Mouse (Mus musculus): ENCODE measurements around the gene Gid8.

The Gid8 gene

DNA sequence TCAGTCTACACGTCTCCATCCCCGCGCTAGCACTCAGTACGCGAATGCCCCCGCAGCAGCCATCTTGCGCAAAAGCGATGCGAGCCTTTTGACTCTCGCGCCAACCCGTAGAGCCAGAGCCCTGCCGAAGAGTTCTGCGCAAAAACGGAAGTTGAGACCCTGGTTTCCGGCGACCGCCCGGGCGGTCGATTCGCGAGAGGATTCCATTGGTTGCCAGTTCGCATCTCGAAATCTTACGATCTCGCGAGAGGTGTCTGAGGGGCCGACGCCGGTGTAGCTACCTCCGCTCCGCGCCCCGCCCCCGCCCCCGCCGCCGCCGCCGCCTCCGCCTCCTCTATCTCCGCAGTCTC, at the start of gene Gid8, which contains the start of gene Dido1:
Gid8 (plus strand) TSS at position 195 of the 350 bp plus-strand sequence.
Dido1 (minus strand) TSS at position 77 of the 350 bp plus-strand sequence.
- peak; percentile 97 for DNase-seq

DNA sequence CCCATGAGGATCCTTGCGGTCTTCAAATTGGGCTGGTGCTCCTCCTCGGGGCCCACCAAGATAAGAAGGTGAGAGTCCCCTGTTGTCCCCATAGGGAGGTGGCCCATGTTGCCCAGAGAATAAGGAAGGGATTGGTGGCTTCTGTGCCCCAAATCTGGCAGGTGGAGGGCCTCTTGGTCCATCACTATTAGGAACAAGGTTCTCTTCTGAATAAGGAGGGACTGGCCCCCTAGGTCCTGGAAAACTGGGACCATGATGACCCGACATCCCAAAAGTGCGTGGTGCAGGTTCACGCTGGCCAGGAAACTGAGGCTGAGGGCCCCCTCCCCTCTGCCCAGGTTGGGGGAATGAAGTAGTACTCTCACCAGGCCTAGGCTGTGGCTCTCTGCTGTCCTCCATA, 49.4 kb upstream of the Gid8 start:
- DNase-seq: no peak

DNA sequence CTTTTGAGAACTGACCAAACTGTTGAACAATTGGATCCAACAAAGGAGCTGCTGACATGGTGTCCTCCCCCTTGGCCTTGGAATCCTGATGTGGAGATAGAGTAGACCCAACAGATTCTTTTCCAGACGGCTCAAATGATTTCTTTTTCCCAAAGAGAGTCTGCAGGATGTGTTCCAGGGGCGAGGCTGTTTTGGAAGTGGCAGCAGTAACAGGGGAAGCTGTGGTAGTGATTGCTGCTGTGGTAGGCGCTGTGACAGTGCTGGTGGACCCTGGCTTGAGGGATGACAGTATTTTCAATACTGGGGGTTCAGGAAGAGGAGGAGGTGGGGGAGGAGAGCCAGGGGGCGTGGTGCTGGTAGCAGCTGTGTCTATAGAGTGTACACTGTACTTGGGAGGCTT, 47.9 kb upstream of the Gid8 start:
- DNase-seq: no peak

DNA sequence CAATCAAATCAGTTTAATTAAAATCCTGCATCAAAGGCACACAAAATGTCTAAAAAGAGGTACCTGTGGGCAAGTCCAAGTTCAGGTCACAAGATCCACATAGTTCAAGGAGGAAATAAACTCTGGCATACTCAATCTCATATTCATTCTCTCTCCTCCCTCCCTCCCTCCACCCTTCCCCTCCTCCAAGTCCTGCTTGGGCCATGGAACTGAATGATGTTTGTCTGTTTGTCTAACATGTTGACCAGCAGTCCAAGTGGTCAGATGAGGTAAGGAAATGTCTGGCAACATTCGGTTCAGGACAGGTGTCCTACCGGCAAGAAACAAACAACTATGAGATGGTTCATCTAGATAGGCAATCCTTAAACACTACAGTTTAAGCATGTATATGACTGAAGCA, 33.2 kb upstream of the Gid8 start:
- no peak for DNase-seq

DNA sequence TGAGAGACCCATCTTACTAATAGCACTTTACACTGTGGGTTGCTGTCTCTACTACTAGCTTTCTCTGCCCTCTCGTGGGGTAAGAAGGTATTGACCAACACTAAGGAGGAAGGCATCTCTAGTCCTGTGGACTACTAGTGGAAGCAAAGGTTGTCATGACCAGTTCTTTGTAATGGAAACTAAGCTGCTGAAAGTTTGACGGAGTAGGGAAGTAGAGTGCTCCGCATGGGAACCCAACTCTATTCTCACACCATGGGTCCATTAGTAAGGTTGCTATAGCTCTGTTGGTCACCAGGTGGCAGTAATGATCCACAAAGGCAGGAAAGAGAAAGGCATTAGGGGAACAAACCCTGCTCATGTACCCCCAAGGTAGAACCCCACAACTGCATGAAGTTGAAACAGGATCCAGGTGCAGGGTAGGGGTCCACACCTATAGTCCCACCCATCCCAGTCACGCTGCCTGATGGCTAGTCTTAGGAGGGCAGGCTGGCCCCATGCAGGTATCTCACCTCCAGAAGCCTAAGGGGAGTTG, 31.2 kb upstream of the Gid8 start:
- DNase-seq: peak; percentile 55

DNA sequence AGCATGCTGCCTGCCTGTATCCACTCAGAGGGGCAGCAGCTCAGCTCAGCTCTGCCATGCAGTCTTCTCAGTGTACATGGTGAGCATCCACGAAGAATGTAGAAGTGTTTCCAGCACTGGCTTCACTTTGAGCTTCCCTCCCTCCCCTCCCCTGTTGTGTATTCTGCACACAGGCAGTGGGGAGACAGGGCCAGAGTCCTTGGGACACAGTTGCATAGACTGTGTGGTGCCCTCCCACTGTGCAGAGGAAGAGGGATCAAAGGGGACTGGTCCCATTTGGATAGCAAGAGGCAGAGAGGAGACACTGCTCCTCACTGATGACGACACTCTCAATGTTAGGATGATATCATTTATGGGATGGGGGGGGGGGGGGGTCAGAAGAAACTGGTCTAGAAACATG, 28.7 kb upstream of the Gid8 start:
- DNase-seq: no peak

DNA sequence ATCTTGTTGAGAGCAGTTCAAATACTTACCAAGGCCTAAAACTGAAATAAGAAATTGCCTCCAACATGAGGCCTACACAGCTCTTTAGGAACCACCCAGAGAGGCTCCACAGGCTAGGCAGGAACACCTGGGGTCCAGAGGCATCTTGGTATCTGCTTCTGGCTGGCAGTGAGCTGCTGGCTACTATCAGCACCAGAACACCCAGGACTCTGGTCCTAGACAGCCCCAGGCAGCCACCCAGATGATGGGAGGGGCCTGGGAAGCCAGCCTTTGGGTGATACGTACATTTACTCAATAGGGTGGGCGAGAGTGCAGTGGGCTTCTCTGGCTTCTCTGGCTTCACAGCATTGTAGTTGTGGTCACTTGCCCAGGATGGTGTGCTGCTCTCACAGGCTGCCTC, 26.4 kb upstream of the Gid8 start:
- no peak for DNase-seq

DNA sequence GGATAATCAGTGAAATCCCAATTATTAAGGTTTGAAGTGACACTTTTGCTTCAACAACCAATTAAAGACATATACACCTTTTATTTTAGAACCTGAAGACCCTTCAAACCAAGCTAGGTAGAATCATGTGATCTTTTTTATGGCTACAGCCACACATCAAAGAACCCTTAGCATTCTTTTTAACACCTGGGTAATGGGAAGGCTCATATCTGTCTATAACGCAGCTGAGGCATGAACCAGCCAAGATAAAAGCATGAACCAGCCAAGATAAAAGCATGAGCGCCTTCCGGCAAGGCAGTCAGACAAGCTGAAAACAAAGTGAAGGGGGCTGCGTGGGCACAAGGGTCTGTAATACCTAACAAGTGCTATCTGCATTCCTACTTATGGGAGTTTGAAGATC, 25.9 kb upstream of the Gid8 start:
- DNase-seq: no peak

DNA sequence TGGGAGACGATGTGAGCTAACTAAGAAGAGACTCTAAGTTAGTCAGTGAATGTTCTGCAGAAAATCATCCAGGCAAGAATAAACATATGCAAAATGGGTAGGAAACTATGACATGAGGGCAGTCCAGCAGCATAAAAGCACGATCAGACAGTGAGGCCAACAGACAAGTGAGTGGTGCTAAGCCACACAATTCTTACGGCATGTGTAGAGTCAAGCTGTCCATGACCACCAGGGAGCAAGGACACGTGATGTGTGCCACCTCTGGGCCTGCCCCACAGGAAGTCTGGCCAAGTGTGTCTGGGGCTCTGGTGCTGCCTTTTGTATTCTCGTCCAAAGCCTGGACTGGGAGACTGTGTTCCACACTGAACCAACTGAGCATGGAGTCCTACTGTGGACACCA, 20.1 kb upstream of the Gid8 start:
- DNase-seq: no peak

DNA sequence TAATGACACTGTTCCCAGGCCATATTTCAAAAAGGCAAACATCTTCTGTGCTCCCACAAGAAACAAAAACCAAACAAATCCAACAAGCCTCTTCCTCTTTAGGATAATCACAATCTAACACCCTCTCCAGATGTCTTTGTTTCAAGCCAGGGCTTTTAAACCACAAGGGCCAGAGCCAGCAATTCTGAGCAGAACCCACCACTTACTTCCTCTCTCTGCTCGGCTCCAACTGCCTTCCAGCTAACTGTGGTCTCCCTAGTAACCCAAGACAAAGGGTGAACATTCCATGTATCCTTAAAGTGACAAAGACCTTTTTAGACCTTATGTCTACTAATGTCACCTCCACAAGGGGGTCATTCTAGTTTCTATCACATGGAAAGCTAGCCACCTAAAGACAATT, 17.3 kb upstream of the Gid8 start:
- no peak for DNase-seq

DNA sequence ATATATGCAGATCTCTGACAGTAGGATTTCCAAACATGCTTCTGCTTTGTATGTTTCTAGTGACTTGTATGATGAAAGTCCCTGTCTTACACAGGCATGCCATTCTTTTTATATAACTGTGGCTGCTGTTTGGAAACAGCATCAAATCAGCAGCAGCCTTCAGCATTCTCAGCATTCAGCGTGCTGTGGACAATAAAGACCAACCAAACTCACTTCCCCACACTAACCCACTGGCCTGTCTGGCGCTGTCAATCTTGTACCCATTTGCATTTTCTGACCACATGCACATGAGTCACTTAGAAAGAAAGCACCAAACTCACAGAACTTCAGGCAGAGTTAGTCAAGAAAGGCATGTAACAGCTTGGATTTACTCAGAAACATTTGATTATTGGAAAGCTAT, 14.7 kb upstream of the Gid8 start:
- no peak for DNase-seq

DNA sequence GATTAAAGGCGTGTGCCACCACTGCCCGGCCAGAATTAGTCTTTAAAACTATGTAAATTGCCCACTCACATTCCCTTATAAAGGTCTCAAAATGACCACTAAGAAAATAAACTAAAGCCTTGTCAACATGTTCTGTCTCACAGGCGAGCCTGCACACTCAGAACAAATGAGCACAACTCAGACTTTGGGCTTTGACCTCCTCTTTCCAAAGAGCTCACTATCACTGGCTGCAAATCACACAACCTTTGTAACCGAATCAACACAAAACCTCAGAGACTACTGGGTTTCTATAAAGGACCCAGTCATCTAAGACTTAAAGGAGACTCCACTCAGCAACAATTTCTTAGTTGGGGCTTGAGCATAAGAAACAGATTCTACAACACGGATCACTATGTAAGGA, 9.5 kb upstream of the Gid8 start:
- DNase-seq: no peak

DNA sequence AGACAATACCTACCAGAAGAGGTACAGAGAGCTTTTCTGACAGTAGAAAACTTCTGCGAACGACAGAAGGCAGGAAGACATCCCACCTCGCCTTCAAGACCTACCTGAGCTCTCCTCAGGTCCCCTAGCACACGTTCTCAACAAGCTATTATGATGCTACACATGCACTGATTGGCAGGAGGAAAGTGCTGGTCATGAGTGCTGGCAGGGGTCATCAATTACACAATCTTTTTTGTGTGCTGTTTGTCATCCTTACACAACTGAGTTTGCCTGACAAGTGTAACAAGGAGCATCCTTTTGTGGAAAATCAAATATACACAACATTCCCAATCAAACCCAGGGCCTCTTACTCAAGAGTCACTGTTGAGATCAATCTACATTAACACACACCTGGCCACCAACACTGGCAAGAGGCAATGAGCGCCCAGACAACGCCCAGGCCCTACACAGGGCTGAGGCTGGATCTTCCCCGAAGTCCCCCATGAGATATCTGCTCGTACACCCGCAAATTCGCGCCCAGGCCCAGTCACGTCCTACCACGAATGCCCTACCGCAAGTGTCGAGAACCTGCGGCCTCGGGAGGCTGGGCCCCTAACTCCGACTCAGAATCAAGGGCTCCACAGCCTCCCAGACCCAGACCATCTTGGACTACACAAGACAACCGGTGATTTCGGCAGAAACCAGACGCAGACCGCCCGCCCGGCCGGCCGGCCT, 8.7 kb upstream of the Gid8 start:
- no peak for DNase-seq

DNA sequence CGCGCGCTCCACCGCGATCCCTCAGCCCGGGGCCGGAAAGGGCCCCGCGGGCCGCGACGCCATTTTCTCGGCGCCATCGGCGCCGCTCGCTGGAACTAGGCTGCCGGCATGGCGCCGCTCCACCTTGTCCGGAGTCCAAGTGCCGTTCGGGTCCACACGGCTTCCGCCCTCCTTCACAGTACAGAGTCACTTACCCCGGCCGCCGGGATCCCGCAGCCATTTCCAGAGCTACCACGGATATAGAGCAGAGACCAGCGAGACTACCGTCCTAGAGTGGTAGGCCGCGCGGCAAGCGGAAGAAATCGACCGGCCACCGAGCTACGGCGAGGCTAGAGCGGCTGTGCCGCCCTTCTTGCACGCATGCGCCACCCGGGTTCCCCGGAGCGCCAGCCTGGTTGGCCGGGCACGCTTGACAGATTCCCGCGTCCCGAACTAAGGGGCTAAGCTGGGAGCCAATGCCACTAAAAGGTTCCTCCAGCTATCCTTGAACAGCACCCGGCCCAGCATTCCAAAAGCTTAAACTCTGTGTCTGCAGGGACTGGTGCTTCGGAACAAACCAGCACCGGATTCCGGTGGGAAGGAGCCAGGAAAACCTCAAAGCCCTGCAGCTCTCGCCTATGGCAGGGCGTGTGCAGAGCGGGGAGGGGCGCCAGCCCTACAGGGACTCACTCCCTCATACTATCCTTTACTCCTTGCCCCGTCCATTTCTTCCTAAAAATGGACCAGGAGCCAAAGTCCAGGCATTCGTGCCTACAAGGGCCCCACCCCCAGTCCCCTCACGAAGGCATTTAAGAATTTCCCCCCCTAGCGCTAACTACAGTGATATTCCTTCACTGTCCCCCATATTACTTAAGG, 7.9 kb upstream of the Gid8 start:
- DNase-seq: peak; percentile 91

DNA sequence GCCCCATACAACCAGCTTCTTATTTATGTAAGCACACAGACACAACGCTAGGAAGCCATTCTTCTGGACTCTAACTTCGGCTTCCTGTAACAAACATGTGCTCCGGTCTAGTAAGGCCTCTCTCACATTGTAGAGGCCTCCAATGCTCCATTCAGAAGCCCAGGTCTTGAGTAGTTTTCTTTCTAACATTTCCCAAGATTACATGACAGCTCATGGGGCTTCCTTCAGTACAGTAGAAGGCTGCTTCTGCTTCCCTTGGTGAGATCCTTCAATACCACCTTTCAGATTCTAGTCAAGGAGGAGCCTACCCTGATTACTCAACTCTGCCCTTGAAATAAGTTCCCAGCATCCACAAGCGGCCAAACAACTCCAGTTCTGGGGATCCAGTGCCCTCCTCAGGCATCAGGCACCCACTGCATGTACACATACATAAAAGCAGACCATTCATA, 7.2 kb upstream of the Gid8 start:
- DNase-seq: no peak

DNA sequence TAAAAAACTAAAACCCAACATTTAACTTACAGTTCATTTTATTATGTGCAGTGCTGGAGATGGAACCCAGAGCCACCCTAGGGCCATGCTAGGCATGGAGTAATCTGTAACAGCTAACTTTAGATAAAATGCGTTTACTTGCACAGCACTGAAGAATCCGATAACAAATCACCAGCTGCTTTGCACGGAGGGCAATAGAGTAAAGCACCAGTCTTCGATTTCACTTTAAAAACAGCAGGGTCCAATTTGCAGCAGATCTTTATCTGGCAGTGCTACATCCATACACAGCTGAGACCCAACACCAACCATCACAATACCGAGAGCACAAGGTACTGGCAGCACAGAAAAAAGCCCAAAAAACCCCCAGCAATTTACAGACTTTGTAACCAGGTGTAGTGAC, 6.7 kb upstream of the Gid8 start:
- no peak for DNase-seq

DNA sequence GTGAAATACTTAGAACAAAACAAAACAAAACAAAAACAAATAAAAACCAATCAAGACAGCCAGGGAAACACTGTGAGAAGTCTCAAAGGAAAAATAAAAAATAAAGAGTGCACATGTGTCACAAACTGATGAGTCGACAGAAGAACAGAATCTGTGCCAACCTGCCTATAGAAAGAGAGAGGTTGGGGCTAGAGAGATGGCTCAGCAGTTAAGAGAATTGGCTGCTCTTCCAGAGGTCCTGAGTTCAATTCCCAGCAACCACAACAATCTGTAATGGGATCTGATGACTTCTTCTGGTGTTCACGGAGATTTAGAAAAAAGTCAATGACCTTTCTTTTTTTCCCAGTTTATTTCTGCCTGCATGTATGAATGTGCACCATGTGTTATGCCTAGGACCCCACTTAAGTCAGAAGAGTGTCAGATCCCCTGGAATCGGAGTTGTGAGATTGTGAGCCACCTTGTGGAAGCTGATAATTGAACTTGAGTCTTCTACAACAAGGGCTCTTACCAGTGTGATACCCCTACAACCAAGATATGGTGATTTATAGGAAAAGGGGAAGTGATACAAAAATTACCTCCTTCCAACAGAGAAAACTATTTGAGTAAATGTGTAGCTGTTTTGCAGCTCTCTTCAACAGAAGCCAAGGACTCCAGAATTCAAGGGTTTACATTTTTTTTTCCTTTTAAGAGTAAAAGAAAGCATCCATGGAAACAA, 6.1 kb upstream of the Gid8 start:
- DNase-seq: no peak

DNA sequence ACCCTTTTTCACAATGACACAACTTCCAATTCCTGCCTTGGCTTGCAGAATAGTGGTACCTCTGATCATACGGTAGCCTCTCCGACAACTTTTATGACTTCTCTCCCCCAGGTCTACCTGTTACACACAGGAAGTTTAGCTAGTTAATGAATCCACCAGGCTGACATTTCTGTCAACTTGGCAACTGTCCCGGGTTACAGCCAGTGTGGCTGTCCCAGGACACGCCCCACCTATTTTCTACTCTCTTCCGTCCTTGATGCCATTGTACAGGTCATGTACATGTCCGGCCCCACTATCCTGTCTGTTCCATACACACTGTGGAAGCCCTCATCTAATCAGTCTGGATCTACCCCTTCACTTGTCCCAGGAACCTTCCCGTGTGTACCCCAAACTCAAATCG, 5.3 kb upstream of the Gid8 start:
- DNase-seq: no peak

DNA sequence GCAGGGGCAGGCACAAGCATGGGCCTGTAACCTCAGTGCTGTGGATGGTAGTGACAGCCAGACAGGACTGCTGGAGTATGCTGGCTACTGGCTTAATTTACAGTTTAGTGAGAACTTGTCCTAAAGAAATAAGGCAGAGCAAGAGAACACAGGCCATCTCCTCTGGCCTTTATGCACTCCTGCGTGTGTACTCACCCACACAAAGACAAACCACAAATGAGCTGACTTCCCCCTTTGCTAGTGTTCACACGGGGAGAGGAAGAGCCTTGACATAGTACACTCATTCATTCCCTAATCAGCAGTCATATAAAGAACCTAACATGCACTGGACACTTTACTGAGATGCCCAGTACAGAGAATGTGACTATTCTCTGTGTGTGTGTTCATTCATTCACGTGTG, 4.9 kb upstream of the Gid8 start:
- no peak for DNase-seq

DNA sequence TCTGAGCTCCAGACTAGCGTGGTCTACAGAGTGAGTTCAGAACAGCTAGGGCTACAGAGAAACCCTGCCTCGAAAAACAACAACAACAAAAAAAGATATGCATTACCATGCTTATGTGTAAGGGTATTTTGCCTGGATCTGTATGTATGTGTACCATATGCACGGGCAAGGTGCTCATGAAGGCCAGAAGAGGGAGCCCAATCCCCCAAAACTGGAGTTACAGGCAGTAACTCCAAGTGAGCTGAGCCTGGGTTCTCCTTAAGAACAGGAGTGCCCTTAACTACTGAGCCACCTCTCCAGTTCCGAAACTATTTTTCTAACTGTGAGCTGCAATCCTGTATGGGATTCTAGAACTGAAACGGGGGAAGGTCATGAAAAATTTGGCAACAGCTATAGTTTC, 3.9 kb upstream of the Gid8 start:
- no peak for DNase-seq

DNA sequence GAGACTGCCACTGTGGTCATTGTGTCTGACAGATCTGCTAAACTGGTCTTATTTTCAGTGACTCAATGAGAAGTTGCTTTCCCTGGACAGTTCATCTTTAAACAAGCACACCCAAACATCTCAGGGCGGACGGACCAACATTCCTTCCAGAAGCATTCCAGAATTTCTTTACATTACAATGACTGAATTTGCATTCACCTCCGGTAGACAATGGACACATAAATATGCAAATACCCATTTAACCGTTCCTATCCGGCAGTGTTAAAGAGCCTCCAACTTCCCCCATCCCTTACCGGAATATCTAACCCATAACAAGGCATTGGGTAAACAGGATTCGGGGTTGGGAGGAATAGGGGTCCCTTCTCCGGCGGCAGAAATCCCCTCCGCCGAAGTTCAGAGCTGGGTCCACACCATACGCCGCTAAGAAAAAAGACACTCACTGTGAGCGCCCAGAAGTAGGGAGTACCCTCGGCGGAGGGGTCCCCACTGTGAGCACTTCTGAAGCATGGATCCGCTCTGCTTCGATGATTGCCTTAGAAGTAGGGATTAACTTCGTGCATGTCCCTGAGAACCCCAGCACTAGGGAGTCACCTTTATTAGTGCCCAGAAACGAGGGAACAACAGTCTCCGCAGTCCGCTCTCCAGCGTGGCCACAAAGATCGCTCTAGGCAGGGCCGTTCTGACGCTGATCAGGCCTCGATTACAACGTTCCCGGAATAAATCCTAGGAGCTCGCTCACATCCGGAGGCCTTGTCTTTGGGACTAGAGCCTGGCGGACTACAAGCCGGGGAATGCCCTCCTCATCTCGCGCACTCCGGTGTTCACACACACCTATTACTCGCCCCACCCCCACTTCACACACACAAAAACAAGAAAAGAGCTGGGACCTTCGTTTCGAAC, 644 bp upstream of the Gid8 start:
- no peak for DNase-seq

Data from right cerebral cortex, postnatal 25 days (tissue).